Mouse (Mus musculus) embryo, embryonic 9.5 days (tissue): ENCODE results near the gene Mios.

Source experiments
- DNase-seq: peaks from one replicate; pipeline ENCODE4 v3.0.0-alpha.2; 2017; ENCODE audit errors: extremely low spot score

The Mios gene

DNA sequence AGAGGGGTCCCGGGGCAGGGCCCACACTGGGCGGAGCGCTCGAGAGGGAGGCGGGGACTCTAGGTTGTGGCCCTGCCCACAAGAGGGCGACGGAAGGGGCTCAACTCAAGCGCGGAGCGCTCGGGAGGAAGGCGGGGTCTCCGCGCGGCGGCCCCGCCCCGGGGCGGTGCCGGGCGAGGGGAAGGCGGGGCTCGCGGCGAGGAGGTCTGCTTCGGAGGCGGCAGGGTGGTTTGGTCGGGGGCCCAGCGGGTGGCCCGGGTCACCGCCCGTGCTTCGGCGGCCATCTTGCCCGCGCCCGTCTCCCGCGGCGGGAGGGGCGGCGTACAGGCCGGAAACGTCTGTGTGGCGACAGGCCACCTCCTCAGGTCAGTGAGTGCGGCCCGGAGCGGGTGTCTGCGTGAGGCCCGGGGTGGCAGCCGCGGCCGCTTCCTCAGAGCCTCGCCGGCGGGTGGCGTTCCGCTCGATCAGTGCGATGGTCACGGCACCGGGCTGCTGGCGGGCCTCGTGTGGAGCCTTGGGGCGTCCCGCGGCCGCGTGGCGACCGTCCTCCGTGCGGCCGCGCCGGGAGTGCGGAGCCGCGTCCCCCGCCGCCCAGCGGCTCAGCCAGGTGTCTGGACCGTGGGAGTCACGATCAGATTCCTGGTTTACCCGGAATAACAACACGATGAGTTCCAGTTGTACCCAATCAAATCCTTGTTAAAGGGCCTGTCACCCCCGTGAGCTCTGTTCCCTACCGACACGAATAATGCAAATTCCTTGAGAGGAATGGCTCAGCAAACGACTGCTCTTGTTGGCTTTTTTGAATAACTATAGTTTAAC, at the start of gene Mios:
Mios (plus strand) TSS at position 176 of the 819 bp plus-strand sequence.
- DNase-seq = peak; percentile 97

DNA sequence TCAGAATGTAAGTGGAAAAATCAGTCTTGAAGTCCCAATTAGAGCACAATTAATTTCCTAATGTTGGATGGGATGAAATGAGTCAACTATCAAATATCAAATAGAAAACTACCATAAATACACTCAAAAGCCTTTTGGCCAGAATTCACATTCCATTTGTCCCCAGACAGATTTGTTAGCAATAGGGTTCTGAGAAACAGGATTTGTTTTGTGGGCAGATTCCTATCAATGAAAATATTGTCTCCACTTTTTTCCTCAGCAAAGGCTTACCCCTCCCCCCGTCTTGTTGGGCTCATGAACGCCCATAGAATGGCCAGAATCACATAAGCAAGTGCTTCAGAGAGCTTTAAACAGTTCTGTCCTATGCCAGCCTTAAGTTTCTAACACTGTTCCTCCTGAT, 49.0 kb upstream of the Mios start:
- DNase-seq = no peak

DNA sequence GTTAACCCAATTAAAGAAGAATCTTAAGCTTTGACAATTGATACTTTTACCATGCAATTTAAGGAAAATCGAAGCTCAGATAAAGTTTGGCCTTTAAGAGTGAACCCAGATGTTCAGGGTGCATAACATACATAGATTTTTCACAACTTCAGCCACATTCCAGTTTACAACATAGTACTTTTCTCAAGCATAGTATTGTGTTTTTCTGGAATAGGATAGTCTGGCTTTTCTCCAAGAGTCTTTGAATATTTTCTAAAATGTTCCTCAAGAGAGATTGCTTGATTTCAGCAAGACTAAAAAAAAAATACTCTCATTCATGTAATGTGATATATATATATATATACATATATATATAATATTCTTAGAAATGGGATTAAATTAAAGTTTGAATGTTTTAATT, 44.3 kb upstream of the Mios start:
- no peak for DNase-seq

DNA sequence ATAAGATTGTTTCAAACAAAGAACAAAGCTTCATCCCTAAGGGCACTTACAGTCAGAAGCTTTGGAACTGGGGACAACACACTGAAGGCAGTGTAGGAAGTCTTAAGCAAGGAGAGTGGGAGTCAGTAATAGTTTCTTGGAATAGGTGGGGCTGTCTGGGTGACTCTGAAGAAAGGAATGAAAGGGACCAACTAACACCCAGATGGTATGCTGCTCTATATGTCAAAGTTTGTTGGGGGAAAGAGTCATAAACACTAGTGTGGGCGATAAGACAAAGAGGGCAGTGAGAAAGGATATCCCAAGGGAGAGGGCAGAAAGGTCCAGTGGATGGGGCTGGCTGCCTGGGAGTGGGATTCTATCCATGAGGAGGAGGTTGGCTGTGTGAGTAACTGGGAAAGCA, 36.9 kb upstream of the Mios start:
- DNase-seq = no peak

DNA sequence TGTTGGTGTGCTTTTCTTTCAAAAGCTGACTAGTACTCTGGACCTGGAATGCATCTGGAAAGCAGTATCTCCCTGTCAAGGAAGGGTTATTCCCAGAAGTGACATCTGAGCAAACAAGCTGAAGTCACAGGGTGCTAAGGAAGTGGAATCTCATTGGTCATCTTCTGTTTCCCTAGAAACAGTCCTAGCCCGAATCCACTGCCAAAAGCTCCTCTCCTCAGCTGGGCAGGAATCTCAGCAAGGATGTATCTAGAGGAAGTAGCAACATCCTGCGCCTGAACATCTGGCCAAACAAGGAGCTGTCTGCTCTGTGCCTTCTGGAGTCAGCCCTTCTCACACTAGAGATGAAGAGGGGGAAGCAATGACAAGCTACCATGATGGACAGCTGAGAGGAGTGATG, 35.0 kb upstream of the Mios start:
- DNase-seq = peak; percentile 6

DNA sequence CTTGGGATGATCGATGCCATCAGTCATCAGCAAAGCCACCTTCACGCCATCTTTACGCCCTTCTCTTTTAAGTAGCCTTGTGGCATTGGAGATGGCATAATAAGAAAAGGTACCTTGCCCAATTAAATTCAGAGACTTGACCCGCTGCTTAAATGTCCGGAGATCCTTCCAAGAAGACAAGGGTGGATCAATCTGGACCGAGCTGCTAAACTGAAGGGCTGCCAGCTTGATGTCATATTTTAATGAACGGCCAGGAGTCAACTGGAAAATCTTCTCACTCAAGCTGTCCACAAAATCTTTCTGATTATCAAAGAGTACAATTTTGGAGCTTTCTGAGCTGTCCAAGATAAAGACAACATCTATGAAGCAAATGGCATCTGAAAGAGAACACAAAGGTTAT, 33.7 kb upstream of the Mios start:
- DNase-seq = no peak

DNA sequence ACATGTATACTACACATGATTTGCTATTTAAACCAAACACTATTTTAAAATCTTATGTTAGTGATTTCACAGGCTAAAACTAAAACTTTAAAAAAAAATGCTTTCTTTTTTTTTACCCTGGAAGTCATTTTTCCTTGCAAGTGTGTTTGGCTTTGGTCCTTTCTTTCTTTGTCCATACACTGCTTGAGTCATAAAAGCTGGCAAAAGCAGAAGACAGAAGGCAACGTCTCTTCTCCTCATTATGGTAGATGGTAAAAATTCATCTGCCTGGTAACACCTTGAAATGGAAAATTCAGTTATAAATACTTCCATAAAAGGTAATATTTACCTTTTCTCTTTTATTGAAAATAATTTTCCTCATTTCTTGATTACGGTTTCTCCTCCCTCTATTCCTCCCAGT, 32.9 kb upstream of the Mios start:
- DNase-seq = no peak

DNA sequence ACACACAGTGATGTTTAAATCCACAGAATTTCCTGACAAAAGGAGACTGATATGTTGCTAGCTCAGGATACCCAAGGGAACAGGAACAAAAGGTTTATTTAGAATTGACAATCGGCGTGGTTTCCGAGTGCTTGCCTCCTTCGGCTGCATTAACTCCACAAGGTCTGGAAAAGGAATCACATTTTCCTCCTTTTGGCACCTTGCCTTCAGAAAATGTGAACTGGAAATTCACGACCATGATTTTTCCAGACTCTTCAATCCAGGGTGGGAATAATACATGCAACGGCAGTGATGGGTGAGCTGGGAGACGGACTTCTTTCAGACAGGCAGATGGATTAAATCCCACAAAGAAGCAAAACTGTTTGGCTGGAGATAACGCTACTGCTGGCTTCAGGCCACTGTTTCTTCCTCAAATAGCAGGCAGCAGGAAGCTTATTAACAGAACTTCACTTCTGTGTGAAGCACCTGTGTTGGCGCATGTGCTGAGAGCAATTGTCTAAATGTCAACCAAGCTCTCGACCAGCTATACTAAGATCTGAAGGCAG, 30.6 kb upstream of the Mios start:
- DNase-seq = peak; percentile 4

DNA sequence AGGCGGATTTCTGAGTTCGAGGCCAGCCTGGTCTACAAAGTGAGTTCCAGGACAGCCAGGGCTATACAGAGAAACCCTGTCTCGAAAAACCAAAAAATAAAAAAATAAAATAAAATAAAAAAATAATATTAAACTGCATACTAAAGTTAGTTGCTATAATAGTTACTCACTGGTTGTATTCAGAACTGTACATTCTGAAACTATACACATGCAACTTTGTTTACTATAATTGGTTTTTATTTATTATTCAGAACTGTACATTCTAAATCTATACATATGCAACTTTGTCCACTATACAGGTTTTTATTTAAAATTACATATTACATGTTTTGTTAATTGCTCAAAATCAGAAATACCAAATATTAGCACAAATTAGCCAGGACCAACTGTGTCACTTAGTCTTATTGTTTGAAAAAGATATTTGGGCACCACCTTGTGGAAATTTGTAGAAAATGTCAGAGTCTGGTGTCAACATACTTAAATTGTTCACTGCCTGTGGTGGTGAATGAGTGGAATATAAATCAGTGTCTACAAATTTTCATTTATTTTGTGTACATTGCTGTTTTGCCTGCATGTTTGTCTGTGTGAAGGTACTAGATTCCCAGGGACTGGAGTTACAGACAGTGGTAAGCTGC, 20.3 kb upstream of the Mios start:
- DNase-seq = no peak

DNA sequence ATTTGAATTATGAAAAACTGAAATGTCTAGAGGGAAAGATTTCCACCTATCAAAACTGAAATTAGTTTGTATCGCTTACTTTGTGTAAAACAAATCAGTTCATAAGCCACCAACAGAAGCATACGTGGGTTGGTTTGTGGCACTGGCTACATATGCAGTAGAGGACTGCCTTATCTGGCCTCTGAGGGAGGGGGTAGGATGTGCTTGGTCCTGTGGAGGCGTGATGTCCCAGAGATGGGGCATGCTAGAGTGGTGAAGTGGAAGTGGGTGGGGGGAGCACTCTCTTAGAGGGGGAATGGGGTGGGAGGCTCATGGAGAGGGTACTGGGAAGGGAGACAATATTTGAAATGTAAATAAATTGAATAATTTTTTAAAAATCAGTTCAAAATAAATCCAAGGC, 19.1 kb upstream of the Mios start:
- no peak for DNase-seq

DNA sequence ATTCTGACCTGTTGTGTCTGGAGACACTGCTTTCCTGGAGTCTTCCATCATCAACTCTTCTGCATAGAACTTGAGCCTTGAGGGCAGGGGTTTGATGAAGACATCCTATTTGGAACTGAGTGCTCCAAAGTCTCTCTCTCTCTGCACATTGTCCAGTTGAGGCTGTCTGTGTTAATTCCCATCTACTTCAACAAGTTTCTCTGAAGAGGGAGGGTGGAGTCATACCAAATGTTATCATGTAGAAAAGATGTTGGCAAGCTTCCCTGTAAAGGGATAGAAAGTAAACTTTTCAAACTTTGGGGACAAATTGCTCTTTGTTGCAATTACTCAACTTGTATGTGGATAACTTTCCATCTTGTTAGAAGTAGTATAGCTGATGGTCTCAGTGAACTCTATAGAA, 16.5 kb upstream of the Mios start, which contains the start of gene Col28a1:
Col28a1 (minus strand) TSS at position 101 of the 400 bp plus-strand sequence.
- DNase-seq = no peak

DNA sequence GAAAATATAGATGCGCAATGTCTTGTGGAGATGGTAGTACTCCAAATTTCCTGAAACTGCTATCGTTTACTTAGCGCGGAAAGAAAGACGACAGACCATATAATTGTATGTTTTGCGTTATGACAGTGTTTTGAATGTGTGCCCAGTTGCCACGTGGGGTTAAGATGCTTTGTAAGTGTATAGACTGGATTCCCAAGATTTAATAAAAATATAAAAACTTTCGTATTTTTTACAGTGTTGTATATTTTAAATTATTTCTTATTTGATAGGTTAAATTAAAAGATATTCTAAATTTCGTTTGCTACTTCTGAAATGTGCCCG, 804 bp downstream of the Mios start:
- DNase-seq = no peak

DNA sequence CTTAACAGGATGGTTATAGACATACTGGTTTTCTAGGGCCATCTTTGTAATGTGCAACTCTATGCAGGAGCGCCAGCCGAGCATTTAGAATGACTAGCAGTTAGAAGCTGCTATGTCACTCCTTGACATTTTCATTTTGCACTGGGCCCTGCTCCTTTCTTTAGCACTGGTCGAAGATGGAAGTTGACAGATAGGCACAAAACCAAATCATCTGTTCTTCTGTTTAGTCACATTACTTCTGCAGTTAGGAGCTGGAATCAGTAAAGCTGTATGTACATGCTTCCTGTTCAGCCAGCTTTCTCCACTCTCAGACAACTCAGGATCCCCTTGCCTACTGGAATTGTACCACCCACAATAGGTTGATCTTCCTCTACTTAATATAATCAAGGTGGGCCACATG, 1.6 kb downstream of the Mios start:
- no peak for DNase-seq

DNA sequence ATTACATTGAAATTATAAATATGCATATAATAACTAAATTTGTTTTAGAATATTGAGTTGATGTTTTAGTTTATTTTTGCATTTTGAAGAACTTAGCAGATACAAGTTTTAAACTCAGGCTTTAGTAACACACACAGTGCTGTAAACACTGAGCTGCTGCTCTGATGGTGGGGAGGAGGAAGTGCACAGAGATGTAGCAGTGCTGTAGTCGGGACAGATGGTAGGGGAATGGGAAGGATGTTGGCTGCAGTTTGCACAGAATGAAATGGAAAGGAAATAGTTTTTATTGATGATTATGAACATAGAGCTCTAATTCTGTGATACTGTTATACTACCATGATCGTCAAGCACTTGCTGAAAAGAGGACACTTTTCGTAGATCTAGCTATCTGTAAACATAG, 18.0 kb downstream of the Mios start:
- DNase-seq = no peak

DNA sequence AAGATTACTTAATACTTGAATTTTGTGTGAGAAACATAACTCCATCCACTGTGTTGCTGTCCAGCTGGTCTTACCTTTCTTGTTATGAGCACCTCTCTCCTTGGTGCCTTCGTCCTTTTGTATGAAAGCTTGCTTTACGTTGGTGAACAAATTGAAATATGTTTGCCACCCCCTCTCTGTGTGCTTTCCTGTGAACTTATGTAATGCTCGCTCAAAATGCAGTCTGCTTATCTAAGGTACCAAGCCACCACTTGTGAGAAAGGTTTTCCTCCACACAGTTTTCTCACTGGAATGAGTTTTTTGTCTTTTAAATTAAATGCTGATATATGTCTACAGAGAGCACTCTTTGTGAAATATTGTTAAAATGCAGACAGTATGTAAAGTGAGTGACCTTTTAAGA, 19.6 kb downstream of the Mios start:
- DNase-seq = no peak

DNA sequence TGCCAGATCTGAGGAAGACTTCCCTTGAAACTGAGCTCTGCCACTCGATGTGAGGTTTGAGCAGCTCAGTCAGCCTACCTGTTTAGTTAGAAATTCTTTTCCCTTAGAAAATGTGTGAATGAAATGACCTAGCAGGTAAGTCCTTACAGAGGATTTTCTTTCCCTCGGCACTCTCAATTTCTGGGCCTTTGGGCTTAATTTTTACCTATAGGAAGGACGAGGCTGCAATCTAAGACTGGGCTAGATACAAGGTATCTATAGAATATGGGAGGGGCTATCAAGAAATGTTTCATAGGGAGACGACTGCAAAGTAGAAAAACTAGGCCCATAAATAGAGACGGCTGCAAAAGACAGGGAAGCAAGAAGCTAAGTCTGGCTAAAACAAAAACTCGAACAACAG, 49.3 kb downstream of the Mios start:
- DNase-seq = no peak

DNA sequence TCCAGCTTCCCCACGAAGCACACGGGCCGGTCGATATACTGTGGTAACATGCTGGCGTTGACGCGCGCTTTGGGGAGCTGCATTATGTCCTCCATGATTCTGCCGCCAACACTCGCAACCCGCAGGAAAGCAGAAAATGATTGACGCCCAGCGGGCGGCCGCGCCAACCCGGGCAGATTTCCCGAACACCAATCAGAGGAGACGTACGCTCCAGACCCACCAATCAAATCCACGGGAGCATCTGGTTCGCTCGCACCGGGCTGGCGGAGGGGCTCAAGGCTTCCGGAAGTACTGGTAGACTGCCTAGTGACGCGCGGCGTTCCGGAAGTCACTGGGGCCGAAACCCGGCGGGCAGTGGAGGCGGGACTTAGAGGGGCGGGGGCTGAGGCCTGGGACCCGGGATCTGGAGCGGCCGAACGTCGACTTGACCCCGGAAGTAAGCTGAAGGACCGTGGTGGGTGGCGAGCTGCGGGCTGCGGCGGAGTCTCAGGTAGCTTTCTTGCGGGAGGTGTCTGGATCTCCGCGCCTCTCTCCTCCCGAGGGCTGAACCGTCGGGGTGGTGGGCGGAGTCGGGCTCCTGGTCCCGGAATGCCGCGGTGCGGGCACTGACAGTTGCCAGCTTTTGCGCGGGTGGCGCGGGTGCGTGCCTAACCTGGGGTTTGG, 50.1 kb downstream of the Mios start, which contains the start of the genes Rpa3, Umad1 and Gm45062:
Rpa3 (minus strand) TSS at position 170 of the 663 bp plus-strand sequence.
Umad1 (plus strand) TSS at position 285 of the 663 bp plus-strand sequence.
Gm45062 (plus strand) TSS at position 447 of the 663 bp plus-strand sequence.
- DNase-seq = peak; percentile 95

DNA sequence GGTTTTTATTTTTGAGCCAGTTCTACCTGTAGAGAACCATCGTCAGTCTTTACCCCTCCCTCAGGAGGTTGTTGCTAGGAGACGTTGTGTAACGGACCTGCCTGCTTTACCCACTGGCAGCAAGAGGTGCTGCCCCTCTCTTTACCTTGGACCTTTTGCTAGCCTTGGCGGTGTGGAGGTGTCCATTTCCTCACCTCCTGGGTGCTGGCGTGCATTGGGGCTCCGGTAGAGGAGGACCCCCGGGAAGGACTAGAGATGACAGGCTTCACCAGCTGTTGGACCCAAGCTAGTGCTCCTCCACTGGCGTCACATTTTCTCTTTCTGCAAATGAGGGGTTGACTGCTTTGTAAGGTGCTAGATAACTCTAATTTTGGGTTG, 50.6 kb downstream of the Mios start:
- DNase-seq = no peak

DNA sequence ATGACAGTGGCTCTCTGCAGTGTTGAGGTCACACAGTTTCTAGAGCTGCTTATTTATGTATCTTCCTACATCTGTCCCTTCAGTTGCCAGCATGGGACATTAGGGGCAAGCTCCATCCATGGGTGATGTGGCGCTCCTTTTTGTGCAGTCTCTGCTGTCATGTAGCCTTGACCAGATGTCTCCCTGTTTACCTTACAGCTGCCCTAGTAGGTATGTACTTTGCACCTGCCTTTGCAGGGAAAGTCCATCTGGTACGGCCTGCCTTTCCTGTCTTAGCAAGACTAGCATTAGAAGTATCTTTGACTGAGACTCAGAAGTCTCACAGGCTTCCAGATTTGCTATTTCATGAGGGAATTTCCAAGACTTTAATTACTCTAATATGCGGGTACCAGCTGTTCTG, 62.0 kb downstream of the Mios start:
- DNase-seq = no peak

DNA sequence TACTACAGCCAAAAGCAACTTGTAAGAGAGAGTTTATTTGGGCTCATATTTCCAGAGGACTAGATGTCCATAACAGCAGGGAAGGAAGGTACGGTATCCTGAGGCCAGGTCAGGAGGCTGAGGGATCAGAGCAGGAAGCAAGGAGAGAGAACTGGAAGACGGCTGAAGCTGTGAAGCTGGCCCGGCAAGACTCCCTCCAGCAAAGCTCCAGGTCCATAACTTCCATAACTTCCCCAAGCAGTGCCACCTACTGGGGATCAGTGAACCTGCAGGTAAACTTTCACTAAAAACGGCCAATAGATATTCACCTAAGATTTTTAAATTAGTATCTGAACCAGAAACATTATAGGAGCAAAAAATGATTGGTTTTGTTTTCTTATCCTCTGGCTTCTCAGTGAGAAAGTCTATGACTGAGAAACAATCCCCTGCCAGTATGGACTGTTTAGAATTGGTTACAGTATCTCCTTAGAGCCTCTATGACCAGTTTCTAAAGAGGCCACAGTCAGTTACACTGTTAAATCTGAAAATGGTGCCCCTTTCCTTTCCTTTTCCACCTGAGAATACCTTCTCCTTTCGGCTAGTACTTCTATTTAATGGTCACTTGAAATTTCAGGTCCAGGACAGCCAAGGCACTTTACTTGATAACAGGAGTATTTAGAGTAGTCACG, 65.5 kb downstream of the Mios start:
- peak; percentile 52 for DNase-seq

DNA sequence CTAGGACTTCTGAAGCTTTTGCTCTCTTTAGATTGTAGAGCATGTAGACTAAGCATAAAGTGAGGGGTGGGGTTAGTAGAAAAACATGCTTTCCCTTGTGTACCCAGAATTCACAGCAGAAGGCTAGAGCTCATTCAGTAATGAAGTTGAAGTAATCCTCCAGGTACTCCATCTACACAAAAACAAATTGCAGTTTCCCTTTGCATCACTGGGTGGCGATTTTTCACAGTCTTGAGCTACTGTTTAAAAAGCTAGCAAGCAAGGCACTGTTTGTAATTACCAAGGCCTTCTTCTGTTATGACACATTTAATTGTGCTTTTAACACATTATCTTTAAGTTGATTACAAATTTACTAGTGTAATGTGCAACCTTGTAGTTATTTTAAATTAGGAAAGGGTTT, 66.1 kb downstream of the Mios start:
- peak; percentile 10 for DNase-seq

DNA sequence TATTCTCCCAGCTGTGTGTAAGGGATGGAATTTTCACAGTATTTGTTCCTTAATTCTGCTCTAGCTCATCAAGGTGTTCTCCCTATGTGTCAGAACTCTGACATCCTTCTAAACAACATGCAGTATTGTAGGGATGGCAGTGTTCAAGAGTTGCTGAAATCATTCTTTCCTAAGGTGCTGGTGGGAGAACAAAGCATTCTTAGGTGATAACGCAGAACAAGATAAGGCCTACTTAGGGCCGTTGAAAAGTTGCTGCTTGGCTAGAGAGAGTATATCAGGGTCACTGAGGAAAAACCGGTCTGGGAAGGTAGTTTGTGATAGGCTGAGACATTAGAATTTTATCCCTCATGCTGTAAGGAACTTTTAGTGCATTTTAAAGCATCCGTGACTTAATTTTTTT, 67.4 kb downstream of the Mios start:
- DNase-seq = no peak
